Mouse (Mus musculus): ENCODE measurements around the gene Sfn. TPM values are rescaled to one million over a fixed set of nuclear protein-coding genes. Genes with fewer than 3 reads are reported as not detected.

Sfn gene
- total RNA-seq, 1 experiment from 2014 or later = 3.4 TPM

DNA sequence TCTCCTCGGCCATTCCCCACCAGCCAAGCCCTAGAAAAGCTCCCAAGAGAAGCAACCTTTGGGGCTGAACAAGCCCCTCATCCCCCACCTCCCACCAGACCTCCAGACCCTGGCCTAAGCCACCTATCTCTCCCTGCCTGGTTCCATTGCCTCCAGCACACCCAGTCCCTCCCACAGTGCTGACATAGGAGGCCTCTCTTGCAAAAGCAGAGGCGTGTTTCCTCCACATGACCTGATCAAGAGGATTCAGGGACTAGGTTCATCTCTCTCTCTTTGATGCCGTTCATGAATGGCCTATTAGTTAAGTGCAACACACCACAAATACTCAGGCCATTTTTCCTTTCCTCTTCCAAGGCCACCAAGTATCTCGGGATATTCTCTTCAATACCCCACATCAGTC is 42.1 kb downstream of the Sfn start:
- ATAC-seq (replicated peaks in 1 of 2; ENCODE audit: insufficient read depth in 1 of 2, low FRiP score in 2 of 2, low TSS enrichment in 1 of 2, low read depth in 1 of 2, poor library complexity in 2 of 2, severe bottlenecking in 2 of 2) = no peak

- no peak for ATAC-seq (replicated peaks in 1 of 2; ENCODE audit: insufficient read depth in 1 of 2, low FRiP score in 2 of 2, low TSS enrichment in 1 of 2, low read depth in 1 of 2, poor library complexity in 2 of 2, severe bottlenecking in 2 of 2)
These were observed 44.8 kb downstream of the Sfn start for GRCm38 (mm10) chr4:133557041-133557717.

- peak; percentile 46 to 55 for ATAC-seq (replicated peaks in 1 of 2; ENCODE audit: insufficient read depth in 1 of 2, low FRiP score in 2 of 2, low TSS enrichment in 1 of 2, low read depth in 1 of 2, poor library complexity in 2 of 2, severe bottlenecking in 2 of 2)
These were observed 48.3 kb downstream of the Sfn start for GRCm38 (mm10) chr4:133553448-133554330.

GRCm38 (mm10) chr4:133552768-133553447 is 49.1 kb downstream of the Sfn start, which contains the start of gene Nr0b2:
Gene Nr0b2, plus strand, starts transcription at chr4:133553376.
- peak; percentile 37 to 47 for ATAC-seq (replicated peaks in 1 of 2; ENCODE audit: insufficient read depth in 1 of 2, low FRiP score in 2 of 2, low TSS enrichment in 1 of 2, low read depth in 1 of 2, poor library complexity in 2 of 2, severe bottlenecking in 2 of 2)

DNA sequence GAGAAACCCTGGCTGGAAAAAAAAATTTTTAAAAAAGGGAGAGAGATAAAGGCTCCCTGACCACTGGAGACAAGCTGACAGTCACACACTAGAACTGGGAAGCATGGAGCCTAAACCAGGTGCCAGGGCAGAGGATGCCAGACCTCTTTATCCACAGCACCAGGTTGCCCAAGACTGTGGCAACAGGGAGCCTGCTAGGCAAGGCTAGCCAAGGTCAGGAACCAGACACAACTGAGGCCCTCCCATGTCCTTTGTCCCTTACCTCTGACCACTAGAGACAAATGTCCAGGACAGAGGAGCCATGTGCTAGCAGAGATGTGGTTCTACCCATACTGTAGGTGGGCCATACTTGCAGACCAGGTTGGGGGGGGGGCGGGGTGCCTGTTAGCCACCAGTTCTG is 49.9 kb downstream of the Sfn start:
- no peak for ATAC-seq (replicated peaks in 1 of 2; ENCODE audit: insufficient read depth in 1 of 2, low FRiP score in 2 of 2, low TSS enrichment in 1 of 2, low read depth in 1 of 2, poor library complexity in 2 of 2, severe bottlenecking in 2 of 2)

Other genes with a start within 250 kb of the Sfn start
- gene Wdtc1, start 248.7 kb downstream of the Sfn start, total RNA-seq (2017) = 11.3 and 13.7 TPM in 2 replicates
- 11.0 and 16.9 TPM in 2 replicates for gene Slc9a1, start 232.5 kb downstream of the Sfn start, total RNA-seq (2017)
- not detected in 2 replicates for gene Tent5b, start 122.0 kb downstream of the Sfn start, total RNA-seq (2017)
- gene Trnp1, start 103.6 kb downstream of the Sfn start, total RNA-seq (2017) = not detected in 2 replicates
- gene Kdf1, start 83.2 kb downstream of the Sfn start, total RNA-seq (2017) = not detected in 2 replicates
- gene Nudc, start 56.2 kb downstream of the Sfn start, total RNA-seq (2017) = 194 and 277 TPM in 2 replicates
- not detected in 2 replicates for gene Nr0b2, start 48.8 kb downstream of the Sfn start, total RNA-seq (2017)
- 11.9 and 20.9 TPM in 2 replicates for gene Gpatch3, start 27.4 kb downstream of the Sfn start, total RNA-seq (2017)
- 15.1 and 21.8 TPM in 2 replicates for gene Gpn2, start 17.8 kb downstream of the Sfn start, total RNA-seq (2017)
- gene Zdhhc18, start 48.0 kb upstream of the Sfn start, total RNA-seq (2017) = 10.0 and 27.3 TPM in 2 replicates
- 8.2 and 13.4 TPM in 2 replicates for gene Pigv, start 70.5 kb upstream of the Sfn start, total RNA-seq (2017)
- gene Arid1a, start 154.6 kb upstream of the Sfn start, total RNA-seq (2017) = 40.4 and 47.2 TPM in 2 replicates